Mouse (Mus musculus) heart, embryonic 13.5 days (tissue): ENCODE data around the gene Hils1. TPM values are rescaled to one million over a fixed set of nuclear protein-coding genes. Genes with fewer than 3 reads are reported as not detected.

Experiments
- ATAC-seq: fragments of 200-750 bp; cut with Nextera tagmentation; 2 replicates; pipeline ENCODE4 v1.8.0; 2017; ENCODE audit warnings: moderate TSS enrichment; ENCODE audit not compliant: insufficient number of reproducible peaks, low FRiP score, low TSS enrichment; ENCODE audit errors: extremely low read depth
- H3K27ac ChIP-seq: fragments of 300-500 bp; sonication (generic); replicated peaks from 2 replicates; pipeline ENCODE4 v1.5.1; 2015; ENCODE audit warnings: moderate library complexity, mild to moderate bottlenecking, inconsistent platforms
- H3K27me3 ChIP-seq: fragments of 300-500 bp; sonication (generic); replicated peaks from 2 replicates; pipeline ENCODE4 v1.6.1; 2015; ENCODE audit warnings: mild to moderate bottlenecking, inconsistent platforms
- H3K36me3 ChIP-seq: fragments of 300-500 bp; sonication (generic); 2 replicates; pipeline ENCODE4 v1.6.1; 2015; ENCODE audit warnings: mild to moderate bottlenecking, inconsistent platforms
- H3K4me1 ChIP-seq: fragments of 300-500 bp; sonication (generic); 2 replicates; pipeline ENCODE4 v1.6.1; 2015; ENCODE audit warnings: inconsistent platforms
- H3K4me2 ChIP-seq: fragments of 300-500 bp; sonication (generic); 2 replicates; pipeline ENCODE4 v1.6.1; 2015; ENCODE audit warnings: inconsistent platforms, mild to moderate bottlenecking, moderate library complexity
- H3K4me3 ChIP-seq: fragments of 300-500 bp; sonication (generic); 2 replicates; pipeline ENCODE4 v1.5.1; 2015; ENCODE audit warnings: moderate library complexity, mild to moderate bottlenecking, inconsistent platforms
- H3K9ac ChIP-seq: fragments of 300-500 bp; sonication (generic); 2 replicates; pipeline ENCODE4 v1.6.1; 2015; ENCODE audit warnings: inconsistent platforms, mild to moderate bottlenecking, moderate library complexity
- H3K9me3 ChIP-seq: fragments of 300-500 bp; sonication (generic); 2 replicates; pipeline ENCODE4 v1.6.1; 2016; ENCODE audit warnings: inconsistent platforms
- WGBS: fragments of 180-500 bp; shearing (Covaris S2); methylation state at CpG from one replicate; pipeline ENCODE4 v1.1.7; 2015; ENCODE audit warnings: mixed read lengths; 5-methylcytosine and 5-hydroxymethylcytosine counted together
- polyA plus RNA-seq: library from polyadenylated mRNA; unstranded; fragments of >200 nt; fragmentation: Nextera tagmentation; extraction: Ambion mirVana; gene quantifications from 2 replicates; pipeline ENCODE4 v1.2.1, GENCODE M21; 2015

Gene Hils1
- 0.23 TPM in 1 of 2 replicates, not detected in the other for polyA plus RNA-seq

DNA sequence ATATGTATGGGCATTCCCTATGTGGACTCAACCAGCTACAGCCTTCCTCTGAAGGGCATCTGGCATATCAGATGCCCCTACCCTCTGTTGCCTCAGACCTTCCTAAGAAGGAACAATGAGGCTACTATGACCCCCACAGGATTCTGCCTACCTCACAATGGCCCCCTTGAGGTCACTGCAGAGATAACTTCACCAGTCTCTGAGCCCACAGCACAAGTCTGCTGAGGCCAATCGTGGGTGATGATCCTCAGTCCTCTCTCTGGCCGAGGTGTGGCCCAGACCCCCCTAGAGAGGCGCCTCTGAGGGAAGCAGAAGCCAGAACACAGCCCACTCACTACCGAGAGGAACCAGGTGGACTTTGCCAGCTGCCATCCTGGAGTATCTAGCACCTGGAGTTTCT lies at the start of gene Hils1:
Hils1 (plus strand) TSS at position 175 of the 400 bp plus-strand sequence.
- no peak for ATAC-seq
- peaks cover 12% of the 10 kb centered on the region for H3K4me1 ChIP-seq
- no peaks in the 10 kb centered on the region for H3K36me3 ChIP-seq
- H3K27me3 ChIP-seq: peaks cover 11% of the 10 kb centered on the region; the same call in 1 of the 2 replicates
- no peak within 1 kb of the TSS for H3K4me3 ChIP-seq
- H3K27ac ChIP-seq: no peak within 1 kb of the TSS
- H3K4me2 ChIP-seq: no peak within 1 kb of the TSS
- no peak within 1 kb of the TSS; the same call in 1 of the 2 replicates for H3K9ac ChIP-seq
- WGBS: 45% methylated on average over 4 of the region's 4 CpGs
- no peaks in the 10 kb centered on the region for H3K9me3 ChIP-seq

DNA sequence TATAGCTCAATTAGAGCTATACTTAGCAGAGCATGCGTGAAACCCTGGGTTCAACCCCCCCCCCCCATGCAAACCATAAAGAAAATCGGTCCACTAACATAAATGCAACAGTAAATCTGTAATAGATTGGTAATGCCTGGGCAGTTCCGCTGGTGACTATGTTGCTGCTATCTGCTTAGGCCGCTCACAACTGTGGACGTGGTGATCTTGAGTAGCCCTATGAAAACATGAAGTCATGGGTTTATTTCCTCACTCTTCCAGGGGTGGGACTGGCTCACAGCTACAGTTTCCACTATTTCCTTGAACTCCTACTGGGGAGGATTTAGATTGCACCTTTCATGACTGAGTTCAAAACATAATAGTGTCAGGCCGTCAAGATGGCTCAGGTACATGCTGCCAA lies 49.7 kb upstream of the Hils1 start:
- no peak overlapping the region for H3K9ac ChIP-seq
- no peaks in the 10 kb centered on the region for H3K9me3 ChIP-seq
- H3K4me3 ChIP-seq: no peak overlapping the region
- ATAC-seq: no peak; the same call in 1 of the 2 replicates
- H3K27ac ChIP-seq: peak overlapping the region; percentile 70
- H3K4me2 ChIP-seq: no peak overlapping the region
- WGBS: 49% methylated on average over 6 of the region's 6 CpGs
- H3K36me3 ChIP-seq: no peaks in the 10 kb centered on the region
- H3K4me1 ChIP-seq: peaks cover 45% of the 10 kb centered on the region
- 0 out of 2 replicates have a peak, but pooled peaks cover under 1% of the 10 kb centered on the region for H3K27me3 ChIP-seq

DNA sequence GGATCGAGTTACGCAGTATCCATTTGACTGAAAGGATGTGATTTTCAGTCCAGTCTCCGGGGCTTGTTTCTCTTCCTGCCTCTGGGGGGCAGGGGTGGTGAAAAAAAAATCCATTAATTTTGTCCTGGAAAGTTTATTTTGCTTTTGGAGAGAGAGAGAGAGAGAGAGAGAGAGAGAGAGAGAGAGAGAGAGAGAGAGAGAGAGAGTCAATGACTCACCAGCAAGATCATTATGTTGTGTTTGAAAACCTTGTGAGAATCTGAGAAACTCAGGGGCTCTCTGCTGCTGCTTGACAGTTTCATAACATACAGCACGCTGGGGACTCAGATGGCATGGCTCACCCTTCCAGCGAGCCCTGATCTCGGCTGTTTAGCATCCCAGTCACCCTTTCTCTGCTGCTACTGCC lies 46.4 kb upstream of the Hils1 start:
- Histone ChIP-seq H3K9me3 (no peaks in the 10 kb centered on the region), H3K4me1 (peaks cover 27% of the 10 kb centered on the region), H3K4me3 (no peak overlapping the region), H3K4me2 (no peak overlapping the region), H3K27ac (no peak overlapping the region), H3K9ac (0 out of 2 replicates have a peak overlapping the region, but pooled peaks have one; percentile 45), H3K27me3 (no peaks in the 10 kb centered on the region), H3K36me3 (no peaks in the 10 kb centered on the region)
- ATAC-seq: no peak
- 37% methylated on average over 6 of the region's 6 CpGs for WGBS

DNA sequence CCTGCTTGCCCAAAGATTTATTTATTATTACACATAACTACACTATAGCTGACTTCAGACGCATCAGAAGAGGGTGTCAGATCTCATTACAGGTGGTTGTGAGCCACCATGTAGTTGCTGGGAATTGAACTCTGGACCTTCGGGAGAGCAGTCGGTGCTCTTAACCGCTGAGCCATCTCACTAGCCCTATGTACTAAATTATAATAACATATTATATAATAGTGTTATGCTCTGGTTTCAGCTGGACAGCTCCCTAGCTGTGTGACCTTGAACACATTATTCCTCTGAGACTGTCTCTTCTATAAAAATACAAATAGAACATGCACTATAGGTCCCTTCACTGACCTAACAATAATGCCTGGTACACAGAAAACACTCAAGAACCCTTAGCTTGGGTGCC lies 42.4 kb upstream of the Hils1 start:
- Histone ChIP-seq H3K4me3 (no peak overlapping the region), H3K36me3 (no peaks in the 10 kb centered on the region), H3K9ac (no peak overlapping the region), H3K4me1 (peaks cover 44% of the 10 kb centered on the region), H3K27ac (no peak overlapping the region), H3K27me3 (0 out of 2 replicates have a peak, but pooled peaks cover 3% of the 10 kb centered on the region), H3K9me3 (no peaks in the 10 kb centered on the region), H3K4me2 (no peak overlapping the region)
- 88% methylated on average over 4 of the region's 4 CpGs for WGBS
- no peak for ATAC-seq

DNA sequence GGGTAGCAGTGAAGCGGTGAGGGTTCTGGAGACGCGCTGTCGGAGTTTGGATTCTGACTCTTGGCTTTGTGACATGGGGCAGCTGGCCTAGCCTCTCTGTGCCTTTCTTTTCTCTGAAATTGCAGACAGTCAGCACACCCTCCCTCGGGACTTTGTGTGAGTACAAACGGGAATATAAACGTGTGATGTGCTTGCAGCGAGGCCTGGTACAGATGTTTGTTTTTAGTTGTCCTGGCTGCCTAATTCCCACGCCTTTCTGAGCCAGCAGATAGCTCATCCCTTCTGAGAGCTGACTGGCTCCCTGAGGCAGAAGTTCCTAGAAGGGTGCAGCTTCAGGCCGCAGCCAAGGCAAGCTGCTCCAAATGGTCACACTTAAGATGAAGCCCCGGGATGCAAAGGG lies 41.0 kb upstream of the Hils1 start:
- H3K4me1 ChIP-seq: peaks cover 46% of the 10 kb centered on the region
- 53% methylated on average over 11 of the region's 11 CpGs for WGBS
- peak overlapping the region; percentile 86 for H3K27ac ChIP-seq
- no peak overlapping the region for H3K4me2 ChIP-seq
- H3K4me3 ChIP-seq: no peak overlapping the region
- no peak for ATAC-seq
- H3K36me3 ChIP-seq: no peaks in the 10 kb centered on the region
- peaks cover 3% of the 10 kb centered on the region; the same call in 1 of the 2 replicates for H3K27me3 ChIP-seq
- no peaks in the 10 kb centered on the region for H3K9me3 ChIP-seq
- peak overlapping the region; percentile 47; the same call in 1 of the 2 replicates for H3K9ac ChIP-seq

DNA sequence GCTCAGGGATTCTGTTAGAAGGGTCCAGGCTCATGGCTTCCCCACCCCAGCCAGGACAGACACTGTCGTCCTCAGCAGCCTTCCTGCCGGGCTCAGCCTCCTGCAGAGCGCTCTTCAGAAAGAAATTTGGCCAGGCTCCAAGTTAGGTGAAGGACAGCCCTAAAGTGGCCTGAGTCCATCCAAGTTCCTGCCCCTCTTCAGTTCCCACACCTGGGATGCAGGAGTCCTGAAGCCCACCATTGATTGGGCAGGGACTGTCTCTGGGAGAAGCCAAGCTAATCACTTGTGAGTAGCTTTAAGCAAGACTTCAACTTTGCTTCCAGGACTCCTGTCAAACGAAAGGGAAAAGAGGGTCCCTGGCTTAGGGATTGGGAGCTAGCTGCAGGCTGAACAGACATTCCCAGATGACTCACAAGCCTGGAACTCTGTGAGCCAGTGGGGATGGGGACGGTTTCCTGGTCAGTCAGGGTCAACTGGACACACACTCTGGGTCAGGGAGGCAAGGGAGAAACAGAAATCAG lies 39.6 kb upstream of the Hils1 start:
- Histone ChIP-seq H3K27me3 (peaks cover 5% of the 10 kb centered on the region; the same call in 1 of the 2 replicates), H3K9ac (peak overlapping the region; percentile 75), H3K36me3 (no peaks in the 10 kb centered on the region), H3K27ac (peak overlapping the region; percentile 86), H3K4me3 (no peak overlapping the region), H3K9me3 (no peaks in the 10 kb centered on the region), H3K4me2 (0 out of 2 replicates have a peak overlapping the region, but pooled peaks have one; percentile 0), H3K4me1 (peaks cover 47% of the 10 kb centered on the region)
- 5% methylated on average over 5 of the region's 5 CpGs for WGBS
- ATAC-seq: no peak

DNA sequence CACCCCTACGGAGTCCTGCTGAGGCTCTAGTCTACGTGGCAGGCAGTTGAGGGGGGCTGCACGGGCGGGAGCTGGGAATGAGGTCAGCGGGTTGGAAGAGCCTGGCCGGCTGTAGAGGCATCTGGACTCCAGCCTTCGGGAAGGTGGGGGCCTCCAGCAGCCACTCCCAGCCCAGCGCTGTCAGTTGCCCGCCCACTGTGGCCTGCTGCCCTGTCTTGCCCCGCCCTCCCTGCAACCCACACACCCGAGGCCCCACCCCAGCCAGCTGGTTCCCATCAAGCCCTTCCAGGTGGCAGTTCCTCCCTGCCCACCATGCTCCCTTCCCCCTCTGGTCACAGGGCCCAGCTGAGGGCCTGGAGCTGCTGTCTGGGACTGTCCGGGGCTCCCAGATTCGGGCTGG lies 38.6 kb upstream of the Hils1 start:
- H3K36me3 ChIP-seq: no peaks in the 10 kb centered on the region
- peak overlapping the region; percentile 0; the same call in 1 of the 2 replicates for H3K4me3 ChIP-seq
- peak overlapping the region; percentile 86 for H3K27ac ChIP-seq
- WGBS: 3% methylated on average over 13 of the region's 13 CpGs
- H3K9ac ChIP-seq: peak overlapping the region; percentile 75
- H3K4me2 ChIP-seq: peak overlapping the region; percentile 57
- peaks cover 57% of the 10 kb centered on the region for H3K4me1 ChIP-seq
- H3K27me3 ChIP-seq: peaks cover 9% of the 10 kb centered on the region
- ATAC-seq: peak; percentile 84
- H3K9me3 ChIP-seq: no peaks in the 10 kb centered on the region

DNA sequence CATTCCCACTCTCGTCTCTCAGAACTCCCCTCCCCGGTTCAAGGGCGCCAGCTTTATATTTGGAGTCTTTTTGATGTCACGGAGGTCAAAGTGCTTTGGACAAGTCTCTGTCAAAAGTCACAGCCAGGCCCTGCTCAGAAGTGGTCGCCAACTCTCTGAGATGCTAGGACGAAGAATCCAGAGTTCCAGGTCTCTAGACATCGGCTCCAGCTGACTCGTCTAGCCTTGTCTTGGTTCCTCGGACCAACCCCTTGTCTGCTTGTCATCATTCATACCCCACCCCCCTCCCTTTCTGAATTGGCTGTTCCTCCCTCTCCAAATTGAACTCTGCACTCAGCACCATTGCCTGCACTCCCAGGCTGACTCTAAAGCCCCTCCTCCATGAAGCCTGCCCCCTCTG lies 37.8 kb upstream of the Hils1 start:
- H3K9me3 ChIP-seq: no peaks in the 10 kb centered on the region
- H3K27ac ChIP-seq: peak overlapping the region; percentile 86
- H3K4me3 ChIP-seq: 0 out of 2 replicates have a peak overlapping the region, but pooled peaks have one; percentile 0
- 27% methylated on average over 9 of the region's 9 CpGs for WGBS
- H3K36me3 ChIP-seq: no peaks in the 10 kb centered on the region
- ATAC-seq: no peak
- H3K9ac ChIP-seq: peak overlapping the region; percentile 61
- peak overlapping the region; percentile 57 for H3K4me2 ChIP-seq
- H3K27me3 ChIP-seq: peaks cover 17% of the 10 kb centered on the region
- H3K4me1 ChIP-seq: peaks cover 64% of the 10 kb centered on the region

DNA sequence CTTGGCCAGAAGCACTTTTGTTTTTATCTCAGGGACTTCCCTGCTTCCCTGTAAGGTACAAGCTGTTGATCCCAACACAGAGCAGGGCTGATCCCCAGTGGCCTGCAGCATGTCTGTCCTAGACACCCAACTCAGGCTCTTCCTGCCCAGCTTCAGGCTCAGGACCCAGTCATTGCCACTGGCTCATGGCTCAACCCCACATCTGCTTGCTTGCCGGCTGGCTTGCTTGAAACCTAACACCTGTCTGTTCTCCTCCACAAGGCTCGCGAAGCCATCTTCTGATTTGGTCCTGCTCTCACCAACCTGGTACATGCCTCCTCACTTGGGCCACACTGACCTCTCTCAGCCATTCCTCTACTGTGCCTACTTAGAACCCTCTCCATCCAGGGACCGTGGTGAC lies 37.2 kb upstream of the Hils1 start:
- Histone ChIP-seq H3K9ac (no peak overlapping the region), H3K27ac (peak overlapping the region; percentile 86), H3K27me3 (peaks cover 22% of the 10 kb centered on the region), H3K4me3 (no peak overlapping the region), H3K9me3 (no peaks in the 10 kb centered on the region), H3K4me1 (peaks cover 69% of the 10 kb centered on the region), H3K4me2 (no peak overlapping the region), H3K36me3 (no peaks in the 10 kb centered on the region)
- no peak for ATAC-seq
- WGBS: 43% methylated on average over 4 of the region's 4 CpGs

DNA sequence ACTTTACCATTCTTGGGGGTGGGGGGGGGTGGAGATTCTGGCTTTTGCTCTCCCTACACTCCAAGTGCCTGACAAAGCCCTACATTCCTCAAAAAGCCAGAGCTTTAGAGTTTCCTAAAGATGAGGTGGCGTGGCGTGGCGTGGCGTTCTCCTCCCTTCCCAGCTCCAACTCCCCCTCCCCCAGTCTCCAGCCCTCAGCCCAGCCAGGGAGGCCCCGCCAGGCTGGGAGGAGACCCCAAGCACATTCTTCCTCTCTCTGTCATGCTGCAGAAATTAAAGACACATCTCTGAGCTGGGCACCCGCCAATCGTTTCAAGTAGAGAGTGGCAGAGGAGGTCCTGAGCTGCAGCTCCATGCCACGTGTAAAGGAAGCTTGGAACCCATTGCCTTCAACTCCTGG lies 33.8 kb upstream of the Hils1 start:
- WGBS: 13% methylated on average over 8 of the region's 8 CpGs
- no peak overlapping the region for H3K4me3 ChIP-seq
- peaks cover 44% of the 10 kb centered on the region for H3K27me3 ChIP-seq
- no peaks in the 10 kb centered on the region for H3K36me3 ChIP-seq
- no peak for ATAC-seq
- H3K9me3 ChIP-seq: no peaks in the 10 kb centered on the region
- peaks cover 73% of the 10 kb centered on the region for H3K4me1 ChIP-seq
- H3K9ac ChIP-seq: peak overlapping the region; percentile 56
- H3K4me2 ChIP-seq: peak overlapping the region; percentile 85; the same call in 1 of the 2 replicates
- H3K27ac ChIP-seq: peak overlapping the region; percentile 83

DNA sequence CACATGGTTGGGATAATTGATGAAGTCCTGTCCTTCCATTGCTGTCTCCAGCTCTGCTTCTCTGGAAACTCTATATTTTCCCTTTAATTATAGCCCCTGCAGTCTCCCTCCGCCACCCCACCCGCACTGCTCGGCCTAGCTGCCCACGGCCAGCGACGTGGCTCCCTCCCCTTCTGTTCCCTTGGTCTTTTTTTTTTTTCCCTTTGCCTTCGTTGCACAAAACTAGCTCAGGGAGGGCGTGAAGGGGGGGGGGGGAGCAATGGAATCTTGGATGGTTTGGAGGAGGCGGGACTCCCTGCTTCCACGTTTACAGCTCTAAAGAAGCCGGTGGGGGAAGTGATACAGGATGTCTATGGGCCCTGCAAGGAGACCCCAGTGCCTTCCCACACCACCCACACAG lies 32.9 kb upstream of the Hils1 start:
- no peak for ATAC-seq
- peaks cover 51% of the 10 kb centered on the region for H3K27me3 ChIP-seq
- H3K4me1 ChIP-seq: peaks cover 65% of the 10 kb centered on the region
- H3K36me3 ChIP-seq: peaks cover 1% of the 10 kb centered on the region
- WGBS: 31% methylated on average over 11 of the region's 11 CpGs
- H3K9me3 ChIP-seq: no peaks in the 10 kb centered on the region
- peak overlapping the region; percentile 37; the same call in 1 of the 2 replicates for H3K9ac ChIP-seq
- H3K4me2 ChIP-seq: peak overlapping the region; percentile 85; the same call in 1 of the 2 replicates
- H3K27ac ChIP-seq: peak overlapping the region; percentile 83
- H3K4me3 ChIP-seq: no peak overlapping the region

DNA sequence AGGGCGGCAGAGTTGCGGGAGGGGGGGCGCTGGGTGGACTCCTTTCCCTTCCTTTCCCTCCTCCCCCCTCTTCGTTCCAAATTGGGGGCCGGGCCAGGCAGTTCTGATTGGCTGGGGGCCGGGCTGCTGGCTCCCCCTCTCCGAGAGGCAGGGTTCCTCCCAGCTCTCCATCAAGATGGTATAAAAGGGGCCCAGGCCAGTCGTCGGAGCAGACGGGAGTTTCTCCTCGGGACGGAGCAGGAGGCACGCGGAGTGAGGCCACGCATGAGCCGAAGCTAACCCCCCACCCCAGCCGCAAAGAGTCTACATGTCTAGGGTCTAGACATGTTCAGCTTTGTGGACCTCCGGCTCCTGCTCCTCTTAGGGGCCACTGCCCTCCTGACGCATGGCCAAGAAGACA lies 31.3 kb upstream of the Hils1 start, which contains the start of gene Col1a1:
Col1a1 (plus strand) TSS at position 180 of the 400 bp plus-strand sequence.
- WGBS: 19% methylated on average over 19 of the region's 19 CpGs
- Histone ChIP-seq H3K27me3 (peaks cover 67% of the 10 kb centered on the region), H3K4me1 (peaks cover 56% of the 10 kb centered on the region), H3K9me3 (no peaks in the 10 kb centered on the region), H3K27ac (peak within 1 kb of the TSS; percentile 86), H3K36me3 (peaks cover 16% of the 10 kb centered on the region), H3K9ac (peak within 1 kb of the TSS; percentile 87), H3K4me2 (peak within 1 kb of the TSS; percentile 85), H3K4me3 (peak within 1 kb of the TSS; percentile 63)
- ATAC-seq: peak; percentile 16; the same call in 1 of the 2 replicates
